Mouse (Mus musculus) heart, postnatal 36 days (tissue): ENCODE data around the gene Pfpl. TPM values are rescaled to one million over a fixed set of nuclear protein-coding genes. Genes with fewer than 3 reads are reported as not detected.
A peak's percentile ranks its signal among the peaks of the same experiment; 100 is the strongest.

Experiments
- DNase-seq, 2 experiments: peaks; one replicate each; pipeline ENCODE4 v3.0.0; 2021 to 2022
- intact Hi-C: fragments of 180-260 bp; cut with DNase I; formaldehyde crosslinking; loops from one replicate; pipeline ENCODE4 v1.15.1; 2025
- total RNA-seq, 2 experiments: library from RNA; stranded (reverse); gene quantifications; 2 replicates each; pipeline ENCODE4 v1.2.3; 2021

Gene Pfpl
- total RNA-seq: not detected

DNA sequence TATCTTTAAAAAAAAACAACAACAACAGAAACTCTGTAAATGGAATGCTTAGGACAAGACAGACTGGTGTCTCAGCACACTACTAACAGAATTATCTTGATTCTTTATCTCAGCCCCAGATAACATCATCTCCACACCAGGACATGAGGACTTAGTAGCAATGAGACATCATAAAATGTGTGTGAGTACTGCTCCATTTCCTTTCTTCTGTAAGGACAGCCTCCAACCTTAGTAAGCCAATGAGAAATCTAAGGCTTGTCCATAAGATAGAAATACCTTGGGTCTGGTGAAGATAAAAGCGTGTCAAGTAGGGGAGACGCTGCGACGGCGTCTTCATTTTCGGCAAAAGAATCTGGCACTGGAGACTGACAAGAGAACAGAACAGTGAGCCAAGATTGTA lies at the start of gene Pfpl:
TSS of gene Pfpl (plus strand) at position 301 of the 400 bp plus-strand sequence.
- intact Hi-C loops: no loop called here
- DNase-seq: no peak

- intact Hi-C loops: no loop called here
- DNase-seq: no peak
Measured at GRCm38 (mm10) chr19:12386979-12387378, 40.7 kb upstream of the Pfpl start, which contains the start of gene Olfr1440. Gene Olfr1440 (plus strand): TSS chr19:12387279.

- intact Hi-C loops: no loop called here
- no peak for DNase-seq
Measured at GRCm38 (mm10) chr19:12413737-12414136, 14.0 kb upstream of the Pfpl start.

- intact Hi-C loops: no loop called here
- DNase-seq: no peak
Measured at GRCm38 (mm10) chr19:12417361-12417760, 10.3 kb upstream of the Pfpl start, which contains the start of gene Olfr1441. Gene Olfr1441 (plus strand): TSS chr19:12417433.

- DNase-seq: no peak
- intact Hi-C loops: no loop called here
Measured at GRCm38 (mm10) chr19:12418312-12418711, 9.4 kb upstream of the Pfpl start.

DNA sequence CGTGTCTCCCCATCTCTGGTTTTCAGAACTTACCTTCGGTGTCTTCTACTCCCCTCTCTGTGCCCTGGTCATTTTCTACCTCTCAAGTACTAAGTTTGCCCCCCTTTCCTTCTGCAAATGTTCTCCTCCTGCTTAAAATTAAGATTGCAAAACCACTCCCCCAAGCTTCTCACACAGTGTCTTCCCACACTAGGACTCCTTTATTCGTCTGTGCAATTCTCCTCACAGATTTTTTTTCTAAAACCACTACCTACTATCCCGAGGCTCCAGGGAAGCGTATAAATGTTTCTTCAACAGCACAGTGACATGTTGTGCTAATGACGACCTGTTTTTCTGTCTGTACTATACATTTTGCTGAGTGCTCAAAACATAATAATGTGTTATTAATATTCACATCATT lies 7.2 kb upstream of the Pfpl start:
- no peak for DNase-seq
- intact Hi-C loops: no loop called here

GRCm38 (mm10) chr19:12421680-12422079 lies 6.0 kb upstream of the Pfpl start:
- DNase-seq: no peak
- intact Hi-C loops: no loop called here

- intact Hi-C loops: no loop called here
- DNase-seq: no peak
Measured at GRCm38 (mm10) chr19:12427101-12427500, 604 bp upstream of the Pfpl start.

GRCm38 (mm10) chr19:12433033-12433432 lies 5.3 kb downstream of the Pfpl start:
- peak in 1 of 2 experiments; percentile 36 for DNase-seq
- intact Hi-C loops: loop anchor here (2.0 to 5.0 kb wide), 2 partner anchors 34 to 69 kb away; partner anchors contain the start of gene Dtx4

DNA sequence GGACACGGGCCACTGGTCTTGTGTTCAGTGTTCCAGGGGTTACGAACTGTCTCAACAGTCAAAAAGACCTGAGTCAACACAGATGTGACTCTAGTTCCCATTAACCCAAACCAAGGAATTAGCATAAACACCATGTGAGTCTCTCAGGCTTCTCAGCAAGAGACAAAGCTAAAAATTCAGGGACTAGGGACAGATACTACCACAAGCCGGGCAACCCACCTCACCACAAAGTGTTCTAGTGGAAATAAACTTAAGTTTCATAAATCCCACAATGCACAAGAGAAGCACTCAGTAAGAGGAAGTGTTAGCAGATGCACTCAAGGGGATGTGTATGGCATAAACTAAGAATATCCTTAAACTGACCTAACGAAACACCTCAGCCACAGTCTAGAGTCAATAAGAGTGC lies 7.3 kb downstream of the Pfpl start:
- DNase-seq: no peak
- intact Hi-C loops: no loop called here

- intact Hi-C loops: no loop called here
- DNase-seq: no peak
Measured at GRCm38 (mm10) chr19:12435750-12436524, 8.2 kb downstream of the Pfpl start.

DNA sequence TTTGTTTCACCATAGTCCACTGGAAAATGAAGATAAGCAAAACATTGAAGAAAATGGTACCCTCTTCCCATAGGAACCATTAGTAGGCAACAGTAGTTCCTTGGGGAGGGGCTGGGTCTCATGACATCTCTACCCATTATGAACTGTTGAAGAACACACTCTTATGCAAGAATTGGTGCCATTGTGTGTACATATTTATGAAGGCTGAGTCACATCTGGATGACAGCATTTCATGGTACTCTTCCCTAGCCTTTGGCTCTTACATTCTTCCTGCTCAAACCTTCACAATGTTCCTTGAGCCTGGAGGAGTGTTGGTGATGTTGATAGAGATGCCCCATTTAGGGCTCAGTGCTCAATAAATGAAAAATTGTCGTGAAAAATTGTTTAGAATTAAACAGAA lies 11.9 kb downstream of the Pfpl start:
- intact Hi-C loops: no loop called here
- DNase-seq: no peak

GRCm38 (mm10) chr19:12440103-12440725 lies 12.5 kb downstream of the Pfpl start:
- no peak for DNase-seq
- intact Hi-C loops: no loop called here

DNA sequence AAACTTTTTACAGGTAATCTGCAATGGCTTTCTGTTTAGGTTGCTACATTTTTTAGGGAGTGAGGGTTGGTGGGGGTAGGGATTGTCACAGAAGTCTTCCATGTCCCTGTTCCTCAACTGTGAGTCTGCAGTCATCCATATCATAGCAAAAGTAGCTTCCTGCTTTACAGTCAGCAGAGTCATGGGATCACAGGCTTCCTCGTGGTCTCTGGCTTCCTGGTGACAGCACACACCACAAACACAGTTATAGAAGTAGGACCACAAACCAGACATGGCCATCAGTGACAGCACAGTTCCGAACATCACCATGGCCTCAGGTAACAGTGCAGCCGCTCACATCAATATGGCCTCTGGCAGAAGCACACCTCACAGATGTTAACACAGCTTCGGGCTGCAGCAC lies 14.9 kb downstream of the Pfpl start:
- intact Hi-C loops: no loop called here
- DNase-seq: no peak

DNA sequence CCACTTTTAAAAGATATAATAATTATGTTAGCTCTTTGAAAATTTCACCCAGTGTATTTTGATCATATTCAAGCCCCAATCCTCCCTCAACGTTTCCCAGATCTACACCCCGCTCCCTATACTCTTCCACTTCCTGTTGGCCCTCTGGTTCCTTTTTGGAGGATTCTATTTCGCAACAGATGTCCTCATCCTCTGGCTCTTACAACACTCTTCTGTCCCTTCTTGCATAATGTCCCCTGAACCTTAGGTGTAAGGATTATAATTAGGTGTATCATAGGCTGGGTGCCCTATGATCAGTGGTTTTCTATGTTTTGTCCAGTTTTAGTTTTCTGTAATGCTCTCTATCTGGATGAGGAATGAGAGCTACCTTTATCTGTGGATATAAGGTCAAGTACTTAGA lies 17.3 kb downstream of the Pfpl start:
- DNase-seq: no peak
- intact Hi-C loops: no loop called here

DNA sequence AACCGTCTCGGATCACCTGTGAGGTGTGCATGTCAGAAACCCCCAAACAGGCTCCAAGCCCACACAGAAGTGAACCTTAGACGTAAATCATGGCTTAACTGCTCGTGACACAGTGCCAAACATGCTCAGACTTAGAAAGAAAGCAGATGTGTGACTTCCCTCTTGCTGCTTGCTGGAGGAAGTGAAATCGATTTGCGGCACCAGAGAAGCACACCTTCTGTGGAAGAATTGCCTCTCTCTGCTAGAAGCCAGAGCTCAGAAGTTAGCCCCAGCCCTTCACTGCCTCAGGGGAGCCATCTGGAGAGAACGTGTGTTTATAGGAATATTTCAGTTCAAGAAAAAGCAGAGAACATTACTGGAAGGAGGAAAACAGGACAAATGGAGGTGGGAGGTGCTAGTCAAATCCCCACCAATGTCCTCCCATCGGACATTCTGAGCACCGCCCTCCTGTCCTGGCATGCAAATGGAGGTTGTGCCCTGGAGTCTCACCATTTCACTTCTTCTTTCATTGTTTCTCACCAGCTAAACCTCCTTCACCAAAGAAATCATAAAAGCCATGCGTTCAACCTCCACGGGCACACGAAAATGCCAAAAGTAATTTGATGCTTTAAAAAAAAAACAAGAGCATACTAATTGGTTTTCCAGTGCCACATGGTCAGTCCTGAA lies 29.8 kb downstream of the Pfpl start:
- intact Hi-C loops: no loop called here
- no peak for DNase-seq

DNA sequence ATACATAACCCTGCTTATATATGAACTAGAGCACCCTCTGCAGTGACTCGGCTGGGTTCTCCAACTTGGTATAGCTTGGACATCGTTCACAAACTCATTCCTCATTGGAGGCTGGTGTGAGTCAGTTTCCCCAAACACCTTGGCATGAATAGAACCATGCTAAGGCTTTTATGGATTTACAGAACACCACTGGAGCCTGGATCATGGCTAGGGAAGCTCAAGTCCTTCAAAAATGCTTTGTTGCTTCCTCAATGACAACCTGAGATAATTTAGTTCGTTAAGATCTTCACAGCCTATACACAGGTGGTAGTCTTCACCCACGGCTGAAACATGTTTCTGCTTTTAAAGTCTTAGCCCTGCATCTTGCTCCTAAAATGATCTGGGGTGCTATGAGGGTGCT lies 31.8 kb downstream of the Pfpl start:
- no peak for DNase-seq
- intact Hi-C loops: no loop called here

- DNase-seq: no peak
- intact Hi-C loops: no loop called here
Measured at GRCm38 (mm10) chr19:12460282-12461249, 32.9 kb downstream of the Pfpl start, which contains the start of gene Mpeg1. Gene Mpeg1 (plus strand): TSS chr19:12460779.

GRCm38 (mm10) chr19:12462851-12463721 lies 35.4 kb downstream of the Pfpl start:
- no peak for DNase-seq
- intact Hi-C loops: no loop called here

GRCm38 (mm10) chr19:12463722-12464035 lies 36.0 kb downstream of the Pfpl start:
- intact Hi-C loops: no loop called here

More at GRCm38 (mm10) chr19:12463722-12464035, 36.0 kb downstream of the Pfpl start:
- no peak for DNase-seq
